Mouse (Mus musculus): ENCODE data around the gene Cpe.

Gene Cpe

GRCm38 (mm10) chr8:64632169-64632568 lies 60.7 kb downstream of the Cpe start:
- DNase-seq (ENCODE audit: low read depth): no peak

DNA sequence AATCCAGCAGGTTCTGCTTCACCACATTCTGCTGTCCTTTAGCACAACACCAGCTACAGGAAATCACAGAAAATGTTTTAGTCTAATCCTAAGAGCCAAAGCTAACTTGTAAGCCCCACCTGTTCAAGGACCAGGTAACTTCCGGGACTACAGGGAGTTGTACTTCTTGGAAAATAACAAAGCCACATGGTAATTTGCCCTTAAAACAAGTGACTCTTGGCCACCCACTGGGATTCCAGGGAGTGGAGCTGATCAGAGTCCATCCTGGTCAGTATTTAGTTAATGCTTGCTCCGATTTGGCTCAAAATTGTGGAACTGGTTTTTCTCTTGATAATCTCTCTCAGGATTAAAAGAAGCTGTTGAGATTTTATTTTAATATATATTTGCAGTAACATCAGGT lies 61.1 kb downstream of the Cpe start:
- no peak for DNase-seq (ENCODE audit: low read depth)

GRCm38 (mm10) chr8:64629034-64629760 lies 63.7 kb downstream of the Cpe start:
- no peak for DNase-seq (ENCODE audit: low read depth)

- no peak for DNase-seq (ENCODE audit: low read depth)
Measured at GRCm38 (mm10) chr8:64628039-64628438, 64.8 kb downstream of the Cpe start.

DNA sequence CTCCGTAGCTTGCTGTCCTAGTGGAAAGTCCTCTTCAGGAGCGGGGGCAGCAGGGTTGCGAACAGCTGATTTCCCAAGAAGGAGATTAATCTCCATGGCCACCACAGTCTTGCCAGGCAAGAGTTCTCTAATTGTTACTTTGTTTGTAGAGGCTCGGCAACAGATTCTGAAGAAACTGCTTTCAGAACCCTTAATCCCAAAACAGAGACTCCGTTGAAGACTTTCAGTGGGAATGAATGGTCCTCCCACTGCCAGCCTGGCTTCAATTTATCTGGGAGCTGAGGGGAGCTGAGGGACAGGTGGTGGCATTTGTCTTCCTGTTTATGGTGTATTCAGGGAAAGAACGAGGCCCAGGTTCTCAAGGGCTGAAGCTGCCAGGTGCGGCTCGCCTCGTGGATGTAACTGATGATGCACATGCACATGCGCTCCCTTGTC lies 68.2 kb downstream of the Cpe start:
- no peak for DNase-seq (ENCODE audit: low read depth)

GRCm38 (mm10) chr8:64620365-64621150 lies 72.3 kb downstream of the Cpe start:
- DNase-seq (ENCODE audit: low read depth): peak; percentile 29

DNA sequence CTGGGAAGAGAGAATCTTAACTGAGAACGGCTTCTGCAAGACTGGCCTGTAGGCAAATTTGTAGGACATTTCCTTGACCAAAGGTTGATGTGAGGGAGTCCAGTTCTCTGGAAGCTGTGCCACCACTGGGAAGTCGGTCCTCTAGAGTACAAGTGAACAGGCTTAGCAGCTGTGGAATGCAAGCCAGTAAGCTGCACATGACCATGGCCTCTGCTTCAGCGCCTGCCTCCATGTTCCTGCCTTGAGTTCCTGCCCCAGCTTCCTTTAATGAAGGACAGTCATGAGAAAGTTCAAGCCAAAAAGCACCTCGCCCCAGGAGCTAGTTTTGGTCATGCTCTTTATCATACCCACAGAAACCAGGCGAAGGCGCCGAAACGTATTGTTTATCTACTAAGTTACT lies 73.2 kb downstream of the Cpe start:
- DNase-seq (ENCODE audit: low read depth): no peak

GRCm38 (mm10) chr8:64618618-64619017 lies 74.2 kb downstream of the Cpe start:
- DNase-seq (ENCODE audit: low read depth): peak; percentile 81

- DNase-seq (ENCODE audit: low read depth): no peak
Measured at GRCm38 (mm10) chr8:64616566-64616965, 76.3 kb downstream of the Cpe start.

- DNase-seq (ENCODE audit: low read depth): peak; percentile 83
Measured at GRCm38 (mm10) chr8:64615459-64615858, 77.4 kb downstream of the Cpe start.

- DNase-seq (ENCODE audit: low read depth): no peak
Measured at GRCm38 (mm10) chr8:64613663-64614062, 79.2 kb downstream of the Cpe start.

- DNase-seq (ENCODE audit: low read depth): no peak
Measured at GRCm38 (mm10) chr8:64611210-64611974, 81.5 kb downstream of the Cpe start.

GRCm38 (mm10) chr8:64608931-64609330 lies 83.9 kb downstream of the Cpe start:
- peak; percentile 19 for DNase-seq (ENCODE audit: low read depth)

- no peak for DNase-seq (ENCODE audit: low read depth)
Measured at GRCm38 (mm10) chr8:64606015-64606414, 86.8 kb downstream of the Cpe start.

DNA sequence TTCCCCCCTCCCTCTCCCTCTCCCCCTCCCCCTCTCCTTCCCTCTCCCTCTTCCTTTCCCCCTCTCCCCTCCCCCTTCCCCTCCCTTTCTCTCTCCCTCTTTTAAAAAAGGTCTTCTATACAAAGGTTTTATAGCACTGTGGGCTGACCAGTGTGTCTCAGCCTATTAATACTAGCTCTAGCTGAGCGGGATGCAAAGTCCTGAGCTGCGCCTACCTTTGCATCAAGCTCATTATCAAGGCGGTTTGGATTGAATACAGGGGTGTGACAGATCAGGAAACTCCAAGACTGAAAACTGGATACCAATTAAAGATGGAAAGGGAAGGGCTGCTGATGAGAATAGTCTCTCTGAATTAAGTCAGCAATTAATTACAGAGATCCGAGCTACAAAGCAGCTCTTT lies 94.6 kb downstream of the Cpe start:
- no peak for DNase-seq (ENCODE audit: low read depth)

DNA sequence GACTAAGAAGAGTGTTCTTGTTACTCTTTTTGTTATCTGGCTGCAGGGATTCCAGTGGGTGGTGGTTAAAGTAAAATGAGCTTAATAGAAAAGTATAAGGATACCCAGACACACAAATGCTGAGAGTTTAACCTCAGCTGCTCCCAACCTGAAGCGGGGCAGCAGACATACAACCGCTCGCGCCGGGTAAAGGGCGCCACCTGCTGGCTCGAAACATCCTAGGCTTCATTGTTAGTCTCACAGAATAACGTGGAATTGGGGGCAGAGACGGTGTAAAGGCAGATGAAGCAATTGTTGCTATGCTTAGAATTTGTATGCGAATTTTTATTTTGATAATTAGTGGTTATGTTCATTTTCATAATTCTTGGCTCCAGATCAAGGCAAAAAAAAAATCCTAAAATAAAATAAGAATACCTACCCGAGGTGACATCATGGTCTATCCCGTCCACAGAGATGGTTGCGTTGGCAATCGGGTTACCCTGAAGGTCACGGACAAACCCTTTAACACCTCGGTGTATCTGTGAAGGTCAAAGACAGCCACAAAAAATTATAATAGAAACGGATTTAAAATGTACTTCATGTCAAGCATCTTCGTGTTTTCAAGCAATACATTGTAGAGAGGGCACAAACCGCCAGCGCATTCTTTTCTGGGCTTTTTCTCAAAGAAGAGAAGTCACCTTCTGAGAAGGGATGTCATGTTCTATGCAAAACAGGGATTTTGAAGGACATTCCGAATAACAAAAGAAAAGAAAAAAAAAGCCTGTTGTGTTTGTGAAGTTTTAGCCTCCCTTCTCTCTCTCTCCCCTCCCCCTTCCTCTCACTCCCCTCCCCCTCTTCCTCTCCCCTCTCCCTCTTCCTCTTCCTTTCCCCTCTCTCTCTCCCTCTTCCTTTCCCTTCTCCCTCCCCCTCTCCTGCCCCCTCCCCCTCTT lies 95.5 kb downstream of the Cpe start:
- DNase-seq (ENCODE audit: low read depth): peak; percentile 77

DNA sequence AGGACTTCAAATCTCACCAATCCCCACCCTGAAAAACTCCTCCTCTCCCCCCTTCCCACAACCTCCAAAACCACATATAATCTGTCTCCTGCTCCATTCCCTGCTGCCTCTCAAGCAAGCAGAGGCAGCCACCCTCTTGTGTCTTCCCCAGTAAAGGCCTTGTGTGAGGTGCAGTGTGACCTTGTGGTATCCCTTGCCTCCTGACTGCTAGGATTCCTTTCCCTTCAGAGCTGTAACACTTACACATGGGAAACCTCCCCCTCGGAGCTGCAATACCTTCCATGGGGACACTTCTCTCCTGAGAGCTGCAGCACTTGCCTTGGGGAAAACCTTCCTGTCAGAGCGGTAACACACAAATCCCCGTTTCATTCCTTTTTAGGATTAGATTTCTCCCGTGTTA lies 96.5 kb downstream of the Cpe start:
- no peak for DNase-seq (ENCODE audit: low read depth)

- DNase-seq (ENCODE audit: low read depth): no peak
Measured at GRCm38 (mm10) chr8:64590456-64590855, 102.4 kb downstream of the Cpe start.

DNA sequence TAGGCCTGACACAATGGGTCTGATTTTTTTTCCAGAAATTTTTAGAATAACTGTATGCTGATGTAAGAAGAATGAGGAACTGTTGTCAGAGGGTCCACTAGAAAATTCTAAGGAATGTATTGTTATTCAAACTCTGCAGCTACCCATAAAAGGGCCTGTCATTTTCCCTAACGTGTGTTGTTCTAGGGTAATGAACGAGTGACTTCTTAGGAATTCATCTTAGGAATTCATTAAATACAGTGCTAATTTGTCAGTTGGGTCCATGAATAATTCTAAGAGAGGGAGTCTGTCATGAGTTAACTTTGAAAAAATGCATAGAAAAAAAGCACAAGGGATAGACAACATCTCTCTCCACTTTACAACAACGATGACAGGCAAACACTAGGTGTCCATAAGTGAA lies 110.0 kb downstream of the Cpe start:
- DNase-seq (ENCODE audit: low read depth): no peak

DNA sequence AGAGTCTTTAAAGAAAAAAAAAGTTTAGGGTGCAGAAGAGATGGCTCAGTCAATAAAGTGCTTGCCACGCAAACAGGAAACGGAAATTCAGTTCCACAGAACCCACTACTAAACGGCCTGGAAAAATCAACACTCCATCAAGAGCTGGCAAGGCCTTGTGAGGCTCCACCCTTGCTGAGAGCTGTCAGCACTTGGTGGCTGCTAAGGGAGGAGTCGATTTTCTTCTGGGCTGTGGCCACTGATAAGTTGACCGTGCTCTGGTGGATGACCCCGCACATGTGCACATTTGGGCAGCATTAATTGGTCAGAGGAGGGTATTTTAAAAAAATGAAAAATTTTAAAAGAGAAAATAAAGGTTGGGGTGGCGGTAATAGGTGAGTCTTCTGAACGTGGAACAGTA lies 114.6 kb downstream of the Cpe start:
- DNase-seq (ENCODE audit: low read depth): no peak

DNA sequence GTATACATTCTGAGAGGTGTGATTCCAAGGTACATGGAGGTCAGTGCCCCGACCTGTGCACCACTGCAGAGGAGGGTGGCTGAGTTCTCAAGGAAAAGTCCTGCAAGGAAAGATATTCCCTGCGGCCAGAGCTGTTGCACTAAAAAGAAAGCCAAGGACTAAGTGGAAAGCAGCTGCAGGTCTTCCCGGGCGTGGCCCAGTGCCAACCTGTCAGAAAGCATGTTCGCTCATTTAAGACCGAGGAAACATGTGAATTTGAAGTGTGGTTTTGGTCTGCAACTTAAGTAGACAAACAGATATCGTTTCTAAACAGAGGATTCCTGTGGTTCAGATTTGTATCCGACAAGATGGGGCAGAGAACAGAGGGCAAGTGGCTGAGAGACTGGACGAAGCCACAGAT lies 117.9 kb downstream of the Cpe start:
- peak; percentile 21 for DNase-seq (ENCODE audit: low read depth)
